Mouse (Mus musculus) left cerebral cortex, adult 18-20 months (tissue): ENCODE data around the gene Mcub. TPM values are rescaled to one million over a fixed set of nuclear protein-coding genes. Genes with fewer than 3 reads are reported as not detected.

Experiments used
- DNase-seq, 2 experiments: peaks; one replicate each; pipeline ENCODE4 v3.0.0; 2021 to 2022; ENCODE audit warnings: low spot score in 2 of 2, mixed read lengths in 1 of 2
- long read RNA-seq, 2 experiments: library from polyadenylated mRNA; stranded (forward); transcript quantifications; one replicate each; pipeline ENCODE4 v2.0.0; 2021
- total RNA-seq, 2 experiments: library from RNA; stranded (reverse); gene quantifications; 2 replicates each; pipeline ENCODE4 v1.2.3; 2021

Mcub gene
- 1 to 10 TPM; 1.0 to 2.4 TPM for total RNA-seq
- long read RNA-seq, experiment 1, partial matches to known transcripts = 1 of 1 reads
- long read RNA-seq, experiment 1, other reads (novel, unspliced or antisense) = 0 of 1 reads
- long read RNA-seq, experiment 2, partial matches to known transcripts = 0 of 1 reads
- long read RNA-seq, experiment 2, other reads (novel, unspliced or antisense) = 1 of 1 reads

DNA sequence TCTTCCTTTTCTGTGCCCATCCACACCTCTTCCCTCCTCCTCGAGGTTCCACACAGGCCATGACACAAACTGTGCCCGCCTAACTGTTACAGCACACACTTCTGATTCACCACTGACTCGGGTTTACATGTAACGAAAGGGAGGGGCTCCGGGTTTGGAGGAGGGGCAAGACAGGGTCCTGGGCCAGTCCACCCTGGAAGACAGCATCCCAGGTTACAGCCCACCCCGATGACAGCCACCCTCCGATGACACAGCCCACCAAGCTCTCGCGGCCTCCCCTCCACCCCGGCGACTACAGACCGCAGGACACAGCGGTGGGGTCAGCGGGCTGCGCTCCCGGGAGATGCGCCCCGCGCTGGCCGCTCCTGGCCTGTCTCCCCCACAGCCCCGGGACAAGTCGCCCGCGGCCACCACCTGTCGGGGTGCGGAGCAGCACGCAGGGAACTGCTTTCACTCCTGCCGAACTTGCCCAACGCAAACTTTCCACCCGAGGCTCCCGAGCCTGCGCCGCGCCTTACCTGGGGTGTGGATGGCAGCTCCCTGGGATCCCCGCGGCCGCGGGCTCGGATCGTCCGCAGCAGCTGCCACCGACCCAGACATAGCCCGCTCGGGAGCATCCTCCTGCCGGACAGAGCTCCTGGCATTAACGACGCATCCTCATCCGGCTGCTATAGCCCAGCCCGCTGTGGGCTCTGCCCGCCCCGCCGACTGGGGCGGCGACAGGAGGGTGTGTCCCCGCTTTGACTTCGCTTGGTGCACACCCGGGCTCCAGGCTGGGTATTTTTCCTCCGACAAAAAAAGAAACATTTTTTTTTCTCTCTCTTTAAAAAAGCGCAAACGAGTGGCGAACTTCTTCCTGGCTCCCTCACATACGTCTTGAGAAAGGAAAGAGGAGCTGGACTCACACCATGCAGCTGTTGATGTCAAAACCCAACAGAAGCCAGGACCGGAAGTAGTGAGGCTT lies at the start of gene Mcub:
Gene Mcub, minus strand, starts transcription at position 775 of the 964 bp plus-strand sequence.
- DNase-seq = no peak

DNA sequence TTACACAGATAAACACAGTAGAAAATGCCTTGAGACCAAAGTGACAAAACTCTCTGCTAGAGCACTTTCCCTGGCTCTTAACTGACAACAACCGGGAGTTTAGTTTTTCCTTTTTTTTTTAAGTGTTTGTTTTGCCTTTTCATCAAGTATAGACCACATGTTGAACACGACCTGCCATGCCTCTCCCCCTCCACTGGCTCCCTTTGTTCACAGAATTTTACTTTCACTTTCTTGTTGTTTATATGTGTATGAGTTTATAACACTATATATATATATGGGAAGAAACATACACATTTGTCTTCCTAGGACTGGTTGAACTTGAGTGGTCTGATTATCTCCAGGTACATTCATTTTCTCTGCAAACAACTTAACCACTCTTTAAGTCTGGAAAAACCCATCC lies 42.9 kb upstream of the Mcub start:
- DNase-seq = no peak

DNA sequence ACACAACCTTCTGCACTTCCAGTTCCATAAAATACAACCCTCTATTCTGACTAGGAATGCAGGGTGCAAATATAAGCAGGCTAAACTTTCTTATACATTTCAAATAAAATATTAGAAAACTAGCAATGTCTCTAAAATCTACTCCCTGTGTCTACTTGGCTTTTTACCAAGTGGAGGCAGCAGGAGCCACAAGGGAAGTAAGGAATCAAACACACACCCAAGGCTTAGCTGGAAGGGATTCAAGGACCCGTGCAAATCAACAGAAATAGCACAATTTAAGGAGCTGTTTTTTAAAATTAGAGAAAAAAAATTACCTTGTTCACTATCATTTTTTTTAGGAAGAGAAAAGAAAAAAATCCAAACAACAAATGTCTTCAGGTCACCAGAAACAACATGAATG lies 41.2 kb upstream of the Mcub start:
- DNase-seq = no peak

DNA sequence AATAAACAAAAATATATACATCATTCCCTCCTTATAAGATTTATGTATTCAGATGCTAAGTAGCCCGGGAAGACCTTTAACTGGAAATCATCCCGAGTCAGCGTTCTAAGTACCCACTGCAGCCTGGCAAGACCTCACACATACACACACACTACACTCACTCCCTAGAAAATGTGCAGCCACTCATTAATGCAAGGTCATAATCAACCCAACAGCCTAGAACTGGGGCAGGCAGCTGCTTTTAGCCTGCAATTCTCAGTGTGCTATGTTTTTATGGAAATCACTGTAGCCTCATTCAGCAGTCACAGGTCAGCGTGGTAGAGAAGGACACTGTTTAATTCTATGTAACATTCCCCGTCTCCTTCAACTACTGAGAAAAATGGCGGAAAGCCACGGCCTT lies 36.1 kb upstream of the Mcub start:
- DNase-seq = no peak

DNA sequence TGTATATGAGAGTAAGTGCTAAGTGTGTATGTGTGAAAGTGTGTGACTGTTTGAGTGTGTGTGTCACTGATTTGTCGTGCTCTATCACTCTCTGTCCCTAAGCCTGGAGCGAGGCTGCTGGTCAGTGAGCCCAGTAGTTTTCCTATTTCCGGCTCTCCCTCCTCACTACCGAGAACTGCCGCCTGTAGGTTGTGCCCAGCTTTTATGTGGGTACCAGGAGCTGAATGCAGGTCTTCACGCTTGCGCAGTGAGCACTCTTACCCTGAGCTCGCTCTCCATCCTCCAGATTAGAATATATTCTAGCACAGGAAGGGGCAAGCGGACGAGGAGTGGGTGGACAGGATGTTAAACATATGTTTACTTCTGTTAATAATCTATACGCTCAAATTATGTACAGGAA lies 30.9 kb upstream of the Mcub start:
- DNase-seq = no peak

DNA sequence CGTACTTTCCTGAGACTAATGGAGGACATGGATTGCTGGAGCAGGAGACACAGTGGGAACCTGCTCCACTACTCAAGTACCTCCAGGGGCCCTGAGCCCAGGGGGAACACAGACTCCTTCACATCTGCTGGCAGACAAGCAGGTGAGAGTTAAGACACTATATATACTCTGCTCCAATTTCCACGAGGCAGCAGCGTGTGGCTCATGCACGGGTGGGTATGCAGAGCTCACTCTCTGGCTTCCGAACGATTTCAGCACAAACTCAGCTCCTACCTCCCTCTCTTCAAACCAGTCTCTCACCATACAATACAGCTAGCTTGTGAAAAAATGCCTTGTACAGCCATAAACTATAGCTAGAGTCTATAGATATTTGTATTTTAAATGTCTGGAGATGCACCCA lies 28.5 kb upstream of the Mcub start:
- no peak for DNase-seq

DNA sequence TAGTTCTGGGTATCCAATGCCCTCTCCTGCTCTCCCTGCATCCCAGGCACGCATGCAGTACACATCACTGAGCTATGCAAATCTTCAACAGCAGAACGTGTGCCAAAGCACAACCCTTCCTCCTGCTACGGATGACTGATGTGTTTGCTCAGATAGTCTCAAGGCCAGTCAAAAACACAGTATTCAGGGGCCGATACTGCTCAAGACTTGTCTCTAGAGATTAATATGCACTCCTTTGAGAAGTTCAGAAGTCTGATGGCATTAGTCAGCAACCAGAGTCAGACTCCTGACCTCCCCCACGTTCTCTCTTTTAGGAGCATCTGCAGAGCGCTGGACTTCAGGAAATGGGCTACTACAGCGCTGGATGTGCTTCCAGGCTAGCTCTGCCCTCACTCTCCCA lies 28.0 kb upstream of the Mcub start:
- DNase-seq = no peak

DNA sequence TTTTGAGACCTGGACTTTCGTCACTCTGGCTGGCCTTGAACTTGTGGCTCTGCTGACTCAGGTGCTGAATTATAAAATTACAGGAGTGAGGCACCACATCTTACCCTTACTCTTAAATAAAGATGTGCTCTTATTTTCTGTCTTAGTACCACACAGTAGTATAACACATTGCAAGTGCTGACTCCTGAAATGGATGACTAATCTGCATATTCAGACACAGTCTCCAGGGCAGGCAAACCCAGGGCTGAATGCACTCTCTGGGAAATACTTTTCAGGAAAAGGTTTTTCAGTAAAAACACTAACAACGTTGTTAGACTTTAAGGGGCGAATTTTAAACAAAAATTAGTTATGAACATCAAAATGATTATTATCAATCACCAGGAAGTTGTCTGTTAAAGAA lies 27.3 kb upstream of the Mcub start:
- DNase-seq = no peak

DNA sequence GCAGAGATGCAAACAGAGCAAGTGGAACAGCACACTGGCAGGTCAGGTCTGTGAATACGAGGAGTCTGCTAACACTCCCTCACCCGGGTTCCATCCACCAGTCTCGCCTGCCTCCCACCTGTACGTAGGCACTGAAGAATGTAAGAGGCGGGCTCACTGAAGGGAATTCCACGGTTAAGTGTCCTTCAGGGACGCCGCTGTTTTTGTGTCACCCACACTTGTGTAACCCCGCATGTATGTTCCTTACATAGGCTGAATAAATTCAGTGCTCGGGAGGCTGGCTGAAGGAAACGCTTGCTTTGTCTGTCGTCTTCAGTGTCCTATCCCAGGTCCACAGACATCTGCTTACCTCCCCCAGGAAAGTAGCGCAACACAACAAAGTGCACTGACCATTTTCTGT lies 17.3 kb upstream of the Mcub start:
- DNase-seq = no peak

DNA sequence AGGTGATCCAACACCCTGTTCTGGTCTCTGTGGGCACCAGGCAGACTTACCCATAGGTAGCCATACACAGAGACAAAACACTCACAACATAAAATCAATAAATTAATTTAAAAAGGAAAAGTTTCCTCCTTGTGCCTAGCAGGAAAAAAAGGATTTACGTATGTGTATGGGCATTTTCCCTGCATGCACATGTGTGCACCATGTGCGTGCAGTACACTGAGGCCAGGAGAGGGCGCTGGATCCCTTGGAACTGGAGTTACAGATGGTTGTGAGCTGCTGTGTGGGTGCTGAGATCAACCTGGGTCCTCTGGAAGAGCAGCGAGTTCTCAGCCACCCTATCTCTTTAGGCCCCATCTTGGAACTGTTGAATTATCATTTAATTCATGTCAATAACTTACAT lies 15.3 kb upstream of the Mcub start:
- no peak for DNase-seq

DNA sequence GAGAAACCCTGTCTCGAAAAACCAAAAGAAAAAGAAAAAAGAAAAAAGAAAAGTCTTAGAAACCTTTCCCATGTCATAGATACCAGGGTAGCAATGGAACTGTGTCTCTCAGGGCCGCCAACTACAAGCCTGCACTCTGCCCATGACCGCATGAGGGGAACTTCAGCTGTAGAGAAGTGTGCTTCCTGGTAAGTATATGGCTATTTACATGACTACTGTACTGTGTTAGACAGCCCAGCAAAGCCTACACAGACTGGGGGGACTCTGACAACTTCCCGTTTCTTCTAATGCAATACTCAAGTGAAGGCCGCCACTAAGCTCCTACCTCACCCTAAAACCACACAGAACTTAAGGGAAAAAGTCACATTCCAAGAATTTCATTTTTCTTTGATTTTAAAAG lies 14.8 kb upstream of the Mcub start:
- DNase-seq = no peak

DNA sequence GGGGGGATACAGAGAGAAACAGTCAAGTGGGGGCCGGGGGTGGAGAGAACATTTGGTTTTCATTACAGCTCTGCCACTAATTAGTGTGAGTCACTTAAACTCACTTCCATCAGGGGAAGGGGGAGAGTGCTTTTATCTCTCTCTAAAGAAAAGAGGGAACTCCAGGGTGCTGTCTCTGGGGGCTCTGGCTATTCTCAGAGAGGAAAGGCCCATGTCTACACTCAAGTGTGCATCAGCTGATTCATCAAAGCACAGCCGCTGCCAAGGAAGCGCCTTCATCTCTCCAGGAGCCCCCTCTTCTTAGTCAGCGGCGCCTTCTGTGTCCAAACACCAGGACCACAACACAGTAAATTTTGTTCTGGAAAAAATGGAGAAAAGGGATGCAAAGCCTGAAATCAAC lies 12.3 kb upstream of the Mcub start:
- no peak for DNase-seq

DNA sequence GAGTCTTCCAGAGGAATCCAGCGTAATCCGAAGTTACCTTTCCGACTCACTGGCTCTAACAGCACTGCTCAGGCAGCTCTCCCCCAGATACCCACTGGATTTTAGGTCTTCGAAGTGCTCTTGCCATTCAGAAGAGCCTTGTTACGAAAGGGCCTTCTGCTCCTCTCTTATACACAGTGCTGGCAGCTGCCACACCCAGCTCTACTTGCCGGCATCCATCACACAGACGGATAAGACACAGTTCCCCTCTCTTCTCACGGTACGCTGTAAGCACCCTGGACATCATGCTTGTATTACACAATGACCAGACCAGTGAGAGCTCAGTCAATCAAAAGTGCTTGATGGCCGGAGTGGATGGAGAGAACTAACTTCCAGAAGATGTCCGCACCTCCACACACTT lies 11.8 kb upstream of the Mcub start:
- no peak for DNase-seq

DNA sequence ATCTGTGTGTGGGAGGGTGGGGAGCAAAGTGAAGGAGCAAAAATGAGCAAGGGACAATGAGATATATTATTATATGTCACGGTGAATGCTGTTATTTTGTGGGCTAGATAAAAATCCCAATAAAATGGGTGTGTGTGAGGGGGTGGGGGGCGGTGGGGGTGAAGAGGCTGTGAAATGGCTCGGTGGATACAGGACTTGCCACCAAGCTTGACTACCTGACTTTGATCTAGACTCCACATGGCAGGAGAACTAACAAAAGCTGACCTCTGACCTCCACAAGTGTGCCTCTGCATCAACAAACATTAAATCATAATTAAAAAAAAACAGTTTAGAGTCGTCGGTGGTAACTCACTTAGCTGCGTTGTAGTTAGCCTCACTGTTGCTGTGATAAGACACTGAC lies 9.5 kb upstream of the Mcub start:
- no peak for DNase-seq

DNA sequence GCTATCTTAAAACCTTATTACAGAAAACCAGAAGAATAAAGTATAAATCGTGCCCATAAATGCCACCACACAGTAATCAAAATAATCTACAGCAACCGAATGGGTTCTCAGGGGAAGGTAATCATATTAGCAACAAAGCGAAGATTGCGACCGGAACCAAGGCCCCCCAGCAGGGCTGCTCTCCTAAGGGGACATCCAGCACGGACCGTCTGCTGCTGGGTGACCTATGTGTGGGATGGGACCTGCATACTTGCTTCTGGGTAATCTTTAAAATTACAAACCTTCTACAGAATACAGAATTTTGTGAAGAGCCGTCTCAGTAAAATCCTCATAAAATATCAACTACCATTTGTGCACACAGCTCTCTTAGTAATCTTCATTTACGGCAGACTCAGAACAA lies 8.7 kb upstream of the Mcub start:
- DNase-seq = no peak

DNA sequence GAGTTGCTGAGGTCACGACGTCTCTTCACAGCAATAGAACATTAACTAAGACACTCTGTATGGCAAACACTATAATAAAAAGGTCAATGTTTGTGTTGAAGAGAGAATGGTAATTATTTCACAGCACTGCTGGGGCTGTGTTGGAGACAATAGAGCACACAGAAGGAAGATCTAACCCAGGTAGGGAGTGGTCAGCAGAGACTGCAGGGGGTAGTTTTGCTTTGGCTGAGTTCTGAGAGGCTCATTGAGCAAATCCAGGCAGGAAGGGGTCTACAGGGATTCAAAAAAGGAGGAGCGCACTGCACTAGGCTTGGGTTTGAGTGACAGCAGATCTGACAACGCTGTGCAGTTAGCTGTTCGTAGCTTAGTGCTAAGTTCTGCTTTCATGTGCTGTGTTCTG lies 6.3 kb upstream of the Mcub start:
- no peak for DNase-seq

DNA sequence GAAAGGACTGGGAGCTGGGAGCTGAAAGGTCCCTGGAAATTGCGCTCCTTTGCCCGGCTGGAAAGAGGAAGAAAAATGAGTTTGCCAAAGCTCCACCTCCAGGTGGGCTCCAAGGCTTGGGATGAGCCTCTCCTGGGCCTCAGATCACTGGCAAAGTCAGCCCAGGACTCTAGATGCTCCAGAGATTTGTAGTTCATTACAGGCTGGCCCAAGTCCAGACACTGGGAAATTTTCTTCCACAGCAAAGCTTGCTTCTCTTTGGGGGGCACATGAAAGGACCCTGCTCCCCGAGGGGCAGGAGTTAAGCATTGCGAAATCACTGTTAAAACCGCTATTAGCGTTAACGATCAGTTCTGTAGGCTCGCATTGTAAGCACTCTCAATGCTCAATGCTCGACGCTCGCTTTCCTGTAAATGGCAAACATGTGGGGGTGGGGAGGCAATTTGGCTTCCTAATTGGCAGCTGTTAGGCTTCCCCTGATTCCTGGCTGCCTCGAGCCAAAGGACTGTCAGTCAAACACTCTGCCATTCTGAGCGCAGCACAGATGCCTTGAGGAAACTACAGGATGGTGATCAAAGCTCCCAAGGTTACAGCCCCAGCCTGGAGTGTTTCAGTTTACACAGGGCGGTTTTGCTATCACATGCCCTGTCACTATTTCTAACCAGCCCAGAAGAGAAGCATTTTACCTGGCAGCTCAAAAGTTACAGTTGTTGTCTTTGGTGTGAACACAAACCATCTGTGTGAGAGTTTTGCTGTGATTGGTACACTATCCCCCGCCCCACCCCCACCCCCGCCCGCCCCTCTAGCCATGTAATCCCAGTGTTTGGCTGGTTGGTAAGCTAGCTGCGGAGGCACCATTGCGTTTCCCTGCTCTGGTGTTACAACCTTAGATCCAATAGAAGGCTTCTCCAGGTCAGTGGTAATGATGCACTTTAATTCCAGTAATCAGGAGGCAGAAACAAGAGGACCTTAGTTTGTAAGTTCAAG lies 816 bp upstream of the Mcub start:
- DNase-seq = no peak

DNA sequence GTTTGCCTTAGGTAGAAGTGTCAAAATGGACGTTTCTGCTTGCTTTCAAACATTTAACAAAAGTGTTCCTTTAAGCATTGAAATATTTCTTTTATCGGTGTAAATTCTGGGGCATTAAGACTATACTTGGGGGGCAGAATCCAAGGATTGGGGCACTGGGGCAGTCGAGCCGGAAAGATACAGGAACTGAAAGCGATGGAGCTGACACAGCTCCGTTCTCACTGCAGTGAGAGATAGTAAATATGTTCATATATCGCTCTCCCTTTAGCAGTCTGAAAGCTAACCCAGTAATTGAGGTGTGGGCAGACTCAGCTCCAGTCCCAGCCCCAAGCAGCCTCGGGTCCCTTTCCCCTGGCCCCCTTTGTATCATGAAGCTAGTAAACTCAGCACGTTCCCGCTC lies 975 bp downstream of the Mcub start:
- DNase-seq = no peak

DNA sequence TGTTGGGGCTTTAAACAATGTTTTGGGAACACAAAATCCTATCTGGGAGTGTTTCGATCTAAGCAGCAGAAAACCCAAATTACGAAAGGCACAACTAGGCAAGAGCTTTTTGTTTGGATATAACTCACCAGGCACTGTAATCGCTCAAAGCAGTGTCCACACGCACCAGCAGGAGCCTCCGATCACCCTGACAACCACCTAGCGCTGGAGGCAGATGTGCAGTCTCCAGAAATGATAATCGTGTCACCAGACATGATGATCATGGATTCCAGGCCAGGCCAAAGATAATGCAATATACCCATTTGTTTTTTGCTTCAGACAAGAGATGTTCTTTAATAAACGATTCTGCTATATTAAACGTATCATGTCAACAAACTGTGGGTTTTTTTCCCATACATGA lies 2.1 kb downstream of the Mcub start:
- no peak for DNase-seq

DNA sequence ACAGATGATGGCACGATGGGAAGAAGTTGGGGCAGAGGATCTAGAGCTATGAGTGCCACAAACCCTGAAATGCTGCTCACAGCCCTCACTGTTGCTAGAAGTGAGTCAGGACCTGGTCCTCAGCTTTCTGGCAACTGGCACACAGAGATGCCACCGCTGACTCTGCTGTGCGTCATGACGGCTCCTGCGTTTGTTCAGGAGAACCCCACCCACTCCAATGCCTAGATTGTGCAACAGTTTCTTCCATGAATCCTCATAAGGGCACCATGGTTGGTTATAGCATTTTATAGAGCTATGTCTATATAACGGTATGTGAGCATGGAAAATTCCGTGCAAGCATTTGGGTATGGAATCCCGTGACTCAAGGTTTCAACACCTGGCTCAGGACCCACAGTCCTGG lies 5.3 kb downstream of the Mcub start:
- no peak for DNase-seq

DNA sequence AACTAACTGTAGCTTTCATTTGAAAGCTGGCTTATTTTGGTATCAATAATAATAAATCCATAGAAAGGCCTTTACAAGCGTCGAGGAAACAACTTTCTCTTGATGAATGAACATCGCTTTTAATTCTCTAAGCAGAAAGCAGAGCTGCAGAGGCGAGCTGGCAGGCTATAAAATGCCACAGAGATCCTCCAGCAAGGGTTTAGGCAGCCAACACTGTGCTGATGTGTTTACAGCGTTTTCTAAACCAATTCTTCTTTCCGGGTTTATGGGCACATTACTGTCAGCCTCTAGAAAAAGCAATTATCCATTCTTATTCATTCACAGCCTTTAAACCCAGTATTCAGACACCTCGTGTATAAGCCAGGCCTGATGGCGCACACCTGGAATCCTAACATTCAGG lies 7.5 kb downstream of the Mcub start:
- DNase-seq = peak in 1 of 2 experiments; percentile 11

DNA sequence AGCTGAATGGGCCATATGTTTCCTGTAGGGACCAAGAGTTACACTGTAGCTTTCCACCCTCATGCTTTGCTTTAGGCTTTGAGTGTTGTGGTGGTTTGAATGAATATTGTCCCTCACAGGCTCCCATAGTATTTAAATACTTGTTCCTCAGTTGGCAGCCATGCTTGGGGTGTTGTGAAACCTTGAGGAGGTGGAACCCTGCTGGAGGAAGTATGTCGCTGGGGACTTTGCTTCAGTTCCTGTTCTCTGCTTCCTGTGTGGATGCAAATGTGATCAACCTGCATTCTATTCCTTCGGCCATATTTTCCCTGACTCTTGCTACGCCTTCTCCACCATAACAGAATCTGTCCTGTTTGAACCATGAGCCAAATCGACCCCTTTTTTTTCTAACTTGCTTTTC lies 16.7 kb downstream of the Mcub start:
- DNase-seq = no peak
